Mouse (Mus musculus) adrenal gland, adult 2 months (tissue): ENCODE measurements at regions not wholly inside any gene's neighbourhood (a gene's known extent, or its start where the extent isn't known, plus 50 kb on each side); places are given as distances from the start of the nearest gene placed in this dataset.
A peak's percentile ranks its signal among the peaks of the same experiment; 100 is the strongest.

ENCODE experiments used
- DNase-seq: peaks from one replicate; pipeline ENCODE4 v3.0.0; 2021

DNA sequence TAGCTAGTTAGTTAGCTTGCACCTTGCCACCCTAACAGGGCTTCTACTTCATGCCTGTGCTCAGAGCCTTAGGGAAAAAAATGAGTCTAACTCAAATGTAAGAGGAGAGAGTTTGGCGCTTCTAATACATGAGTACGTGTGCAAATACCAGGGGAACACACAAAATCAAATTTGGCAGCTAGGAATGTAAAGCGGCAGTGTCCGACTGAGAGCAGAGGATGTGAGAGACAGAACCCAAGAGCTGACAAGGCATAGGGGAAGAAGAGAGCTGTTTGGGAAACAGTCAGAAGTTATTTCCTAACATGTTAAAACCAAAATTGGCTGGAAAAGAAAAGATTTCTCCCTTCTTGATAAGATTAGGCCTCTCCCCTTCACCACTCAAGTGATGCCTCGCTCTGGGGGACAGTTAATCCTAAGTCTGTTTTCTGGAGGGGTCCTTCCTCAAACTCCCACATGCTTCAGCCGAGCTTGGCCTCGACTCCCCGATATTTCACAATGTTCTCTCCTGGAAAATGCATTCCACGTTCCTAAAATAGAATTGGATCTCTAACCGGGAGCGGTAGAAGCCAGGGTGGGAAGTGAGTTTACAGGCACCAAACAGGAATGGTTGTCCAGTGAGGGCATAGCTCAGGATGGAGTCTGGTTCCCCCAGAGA lies 229.1 kb downstream of the Maf start:
- peak; percentile 13 for DNase-seq

DNA sequence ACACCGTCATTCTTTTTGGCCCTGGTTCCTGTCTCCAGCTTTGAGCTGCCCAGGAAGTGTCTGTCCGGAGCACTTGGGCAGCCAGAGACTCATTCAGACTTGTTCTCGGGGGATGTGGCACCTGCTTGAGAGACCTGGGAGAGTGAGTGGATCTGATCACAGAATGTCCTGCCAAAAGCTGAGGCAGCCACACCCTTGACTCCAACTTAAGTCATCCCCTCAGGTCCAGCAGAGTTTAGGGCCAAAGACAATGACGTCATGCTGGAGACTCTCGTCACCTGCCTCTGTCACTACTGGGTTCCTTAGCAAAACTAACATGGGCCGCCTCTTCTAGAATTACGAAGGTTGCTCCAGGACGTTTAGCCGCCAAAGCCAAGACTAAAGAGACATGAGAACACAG lies 231.5 kb downstream of the Maf start:
- DNase-seq = no peak

- DNase-seq = no peak
These were observed 232.4 kb downstream of the Maf start for GRCm38 (mm10) chr8:115475156-115475555.

DNA sequence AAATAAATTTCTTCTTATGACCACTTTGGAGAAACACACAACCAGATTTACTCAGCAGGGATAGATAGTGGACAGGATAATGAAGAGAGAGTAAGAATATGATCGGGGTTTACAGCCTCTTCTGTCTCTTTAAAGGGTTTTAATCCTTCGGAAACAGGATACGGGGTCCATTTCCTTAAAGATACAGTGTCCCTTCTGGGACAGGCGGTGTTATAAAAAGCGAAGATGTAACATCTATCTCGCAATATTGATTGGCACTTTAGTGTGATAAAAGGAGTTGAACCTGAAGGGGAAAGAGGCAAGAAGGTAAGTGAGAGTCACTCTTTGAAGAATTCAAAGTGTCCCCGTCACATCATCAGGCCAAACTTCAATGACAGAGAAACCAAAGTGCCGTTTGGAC lies 233.6 kb downstream of the Maf start:
- no peak for DNase-seq

GRCm38 (mm10) chr8:115466553-115466952 lies 241.0 kb downstream of the Maf start:
- peak; percentile 17 for DNase-seq

- no peak for DNase-seq
These were observed 241.5 kb downstream of the Maf start for GRCm38 (mm10) chr8:115466122-115466521.

DNA sequence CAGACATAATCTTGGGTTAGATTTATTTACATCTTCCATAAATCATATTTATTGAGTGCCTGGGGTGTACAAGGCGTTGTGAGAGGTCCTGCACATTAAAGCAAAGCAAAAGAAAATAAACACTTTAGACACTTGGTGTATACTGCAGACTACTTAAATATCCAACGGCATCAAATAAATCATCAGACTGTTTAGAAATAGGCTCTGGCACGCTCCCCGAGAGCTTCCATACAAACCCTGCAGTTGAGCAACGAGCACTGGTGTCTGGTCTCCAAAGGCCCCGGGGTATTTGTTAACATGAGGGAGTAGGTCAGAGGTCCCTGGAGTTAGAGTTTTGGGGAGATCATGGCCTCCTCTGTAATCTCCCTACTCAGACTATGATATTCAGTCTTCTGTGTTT lies 244.9 kb downstream of the Maf start:
- DNase-seq = peak; percentile 29

- no peak for DNase-seq
These were observed 249.5 kb downstream of the Maf start for GRCm38 (mm10) chr8:115458119-115458518.

GRCm38 (mm10) chr8:115450789-115451188 lies 256.8 kb downstream of the Maf start:
- no peak for DNase-seq

GRCm38 (mm10) chr8:115448367-115448766 lies 259.2 kb downstream of the Maf start:
- no peak for DNase-seq

DNA sequence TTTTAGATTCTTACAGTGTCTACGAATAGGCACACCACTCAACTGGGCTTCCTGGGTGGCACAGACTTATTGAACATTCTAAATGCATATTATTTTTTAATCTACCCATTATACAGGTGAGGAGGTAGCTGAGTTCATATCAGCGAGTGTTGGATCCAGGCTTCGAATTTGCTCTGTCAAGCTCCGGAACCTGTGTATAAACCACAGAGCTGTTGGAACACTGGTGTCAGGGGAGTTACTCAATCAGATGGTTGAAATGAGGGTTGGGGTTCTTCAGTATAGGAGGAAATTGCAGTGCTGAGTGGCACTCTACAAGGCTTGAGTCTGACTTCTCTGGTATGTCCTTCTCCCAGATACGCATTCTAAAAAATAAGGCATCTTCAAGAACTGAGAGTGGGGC lies 263.1 kb downstream of the Maf start:
- DNase-seq = no peak

- no peak for DNase-seq
These were observed 265.5 kb downstream of the Maf start for GRCm38 (mm10) chr8:115441943-115442550.

DNA sequence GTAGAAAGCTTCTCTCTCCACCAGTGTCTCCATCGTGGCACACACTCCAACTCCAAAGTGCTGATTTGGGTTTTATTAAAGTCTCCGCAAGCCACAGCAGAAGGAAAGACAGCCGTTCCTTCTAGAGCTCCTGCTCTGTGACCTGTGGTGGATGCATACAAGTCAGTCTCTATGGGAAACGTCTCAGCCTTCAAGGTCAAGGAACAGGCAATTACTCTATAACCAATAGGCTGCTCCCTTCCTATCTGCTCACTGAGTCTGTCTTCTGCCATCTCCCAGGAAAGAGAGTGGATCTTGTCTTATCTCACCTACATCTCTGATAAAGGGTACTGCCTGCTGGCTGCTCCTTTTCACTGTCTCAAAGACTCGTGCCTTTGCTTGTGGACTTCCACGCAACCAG lies 266.3 kb downstream of the Maf start:
- DNase-seq = no peak

GRCm38 (mm10) chr8:115440151-115440550 lies 267.4 kb downstream of the Maf start:
- peak; percentile 23 for DNase-seq

- DNase-seq = no peak
These were observed 268.1 kb downstream of the Maf start for GRCm38 (mm10) chr8:115439512-115439911.

DNA sequence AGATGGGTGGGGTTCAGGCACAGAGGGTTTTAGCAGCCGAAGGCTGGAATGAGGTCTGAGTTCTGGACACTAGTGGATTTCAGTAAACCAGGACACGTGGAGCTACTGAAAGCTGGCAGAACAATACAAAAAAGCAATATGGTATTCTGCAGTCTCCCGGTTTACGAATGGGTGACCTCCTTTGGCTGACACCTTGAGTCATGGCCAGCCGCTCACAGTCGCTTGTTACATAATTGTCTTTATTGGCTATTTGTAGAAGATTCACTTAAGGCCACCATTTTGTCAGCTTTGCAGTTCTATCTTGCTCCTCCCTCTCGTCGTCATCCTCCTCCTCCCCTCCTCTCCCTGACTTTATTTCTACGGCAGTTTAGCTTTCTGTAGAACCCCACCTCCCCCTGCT lies 269.6 kb downstream of the Maf start:
- no peak for DNase-seq

DNA sequence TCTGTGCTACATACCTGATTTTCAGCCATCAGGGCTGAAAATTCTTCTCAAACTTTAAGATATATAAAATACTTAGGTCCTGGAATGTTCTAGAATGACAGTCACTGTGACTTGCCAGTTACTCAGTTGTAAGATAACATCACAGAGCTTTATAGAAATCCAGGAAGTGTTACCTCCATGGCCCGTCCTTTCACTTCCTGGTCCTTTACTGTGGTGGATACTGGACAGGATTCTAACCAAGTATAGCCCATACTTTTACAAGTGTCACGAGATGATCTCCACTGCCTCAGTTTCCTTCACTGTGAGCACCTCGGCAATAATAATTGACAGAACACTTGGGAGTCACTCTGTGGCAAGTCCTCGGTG lies 271.3 kb downstream of the Maf start:
- no peak for DNase-seq

- DNase-seq = no peak
These were observed 271.8 kb downstream of the Maf start for GRCm38 (mm10) chr8:115435720-115436355.

GRCm38 (mm10) chr8:115432396-115433040 lies 275.1 kb downstream of the Maf start:
- peak; percentile 75 for DNase-seq

DNA sequence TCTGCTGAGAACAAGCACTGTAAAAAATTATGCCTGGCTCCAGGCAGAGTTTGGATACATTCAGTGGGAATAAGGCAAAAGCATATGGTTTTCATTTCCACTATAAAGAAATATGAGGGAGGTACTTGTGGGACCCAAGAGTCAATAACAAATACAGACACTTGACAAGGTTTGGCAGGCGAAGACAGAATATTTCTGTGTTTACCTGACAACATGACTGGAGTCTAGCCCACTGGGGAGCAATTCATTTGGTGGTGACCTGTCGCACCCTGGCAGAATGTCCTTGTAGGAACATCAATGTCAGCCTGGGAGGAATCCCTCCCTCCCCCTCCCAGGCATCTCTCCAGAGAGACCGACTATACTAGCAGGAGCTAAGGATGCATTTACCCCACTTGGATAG lies 276.8 kb downstream of the Maf start:
- no peak for DNase-seq

- DNase-seq = peak; percentile 64
These were observed 278.2 kb downstream of the Maf start for GRCm38 (mm10) chr8:115429291-115429883.

DNA sequence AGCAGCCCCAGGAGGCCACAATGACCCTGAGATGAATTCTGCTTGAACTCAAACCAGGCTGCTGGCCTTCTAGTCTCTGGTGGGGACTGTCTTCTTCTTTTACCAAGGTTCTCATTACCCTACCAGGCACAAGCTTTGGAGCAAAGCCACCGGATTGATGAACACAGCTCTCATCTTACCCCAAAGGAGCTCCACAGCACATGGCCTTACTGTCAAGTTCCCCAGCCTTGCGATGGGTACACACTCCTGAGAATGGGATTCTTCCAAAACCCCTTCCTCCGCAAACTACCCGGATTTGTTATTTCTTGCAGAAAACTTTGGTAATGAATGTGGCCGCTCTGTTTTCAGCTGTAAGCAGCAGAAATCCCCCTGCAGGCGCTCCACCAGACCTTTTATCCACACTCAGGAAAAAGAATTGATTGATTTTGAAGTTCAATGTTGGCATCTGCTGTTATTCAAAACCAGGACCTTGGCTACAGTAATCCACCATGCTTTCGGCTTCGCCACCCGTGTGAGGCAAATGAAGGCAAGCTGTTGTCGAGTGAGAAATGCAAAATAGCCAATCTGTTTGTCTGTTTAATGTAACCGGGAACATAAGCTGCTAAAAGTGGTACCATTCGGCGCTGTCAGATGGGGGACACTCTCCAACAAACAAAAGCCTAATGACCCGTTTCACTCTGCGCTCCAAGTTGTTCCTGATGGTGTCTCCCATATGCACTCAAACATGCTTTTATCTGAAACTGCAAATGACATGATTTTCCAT lies 278.9 kb downstream of the Maf start:
- no peak for DNase-seq
